Mouse (Mus musculus) stomach, embryonic 14.5 days (tissue): ENCODE results near the gene Gm14862. TPM values are rescaled to one million over a fixed set of nuclear protein-coding genes. Genes with fewer than 3 reads are reported as not detected.
"Not testable (repeated sequence)": the region's sequence is repeated elsewhere in the genome, so short reads cannot be mapped to it uniquely, and the experiment has no call there.

Experiments used
- ATAC-seq: fragments of 200-750 bp; cut with Nextera tagmentation; 2 replicates; pipeline ENCODE4 v1.8.0; 2017; ENCODE audit warnings: low read depth, moderate TSS enrichment; ENCODE audit not compliant: insufficient number of reproducible peaks, insufficient read depth, low FRiP score
- H3K27ac ChIP-seq: fragments of 300-500 bp; sonication (generic); 2 replicates; pipeline ENCODE4 v1.5.1; 2014; ENCODE audit warnings: mild to moderate bottlenecking, low read length, moderate library complexity, mixed read lengths
- H3K27me3 ChIP-seq: fragments of 300-500 bp; sonication (generic); 2 replicates; pipeline ENCODE4 v1.6.1; 2014; ENCODE audit warnings: low read length, control low read depth, mixed read lengths; ENCODE audit not compliant: control insufficient read depth, insufficient read depth
- H3K36me3 ChIP-seq: fragments of 300-500 bp; sonication (generic); 2 replicates; pipeline ENCODE4 v1.6.1; 2014; ENCODE audit warnings: mild to moderate bottlenecking, control low read depth, low read length, moderate library complexity, mixed read lengths; ENCODE audit not compliant: control insufficient read depth, insufficient read depth
- H3K4me1 ChIP-seq: fragments of 300-500 bp; sonication (generic); 2 replicates; pipeline ENCODE4 v1.6.1; 2014; ENCODE audit warnings: low read length, control low read depth, mixed read lengths; ENCODE audit not compliant: control insufficient read depth, insufficient read depth
- H3K4me2 ChIP-seq: fragments of 300-500 bp; sonication (generic); replicated peaks from 2 replicates; pipeline ENCODE4 v1.6.1; 2014; ENCODE audit warnings: low read depth, low read length, control low read depth
- H3K4me3 ChIP-seq: fragments of 300-500 bp; sonication (generic); 2 replicates; pipeline ENCODE4 v1.5.1; 2014; ENCODE audit warnings: low read depth, low read length, control low read depth
- H3K9ac ChIP-seq: fragments of 300-500 bp; sonication (generic); replicated peaks from 2 replicates; pipeline ENCODE4 v1.6.1; 2014; ENCODE audit warnings: low read depth, mild to moderate bottlenecking, control low read depth, low read length, moderate library complexity, mixed read lengths
- H3K9me3 ChIP-seq: fragments of 300-500 bp; sonication (generic); 2 replicates; pipeline ENCODE4 v1.6.1; 2016; ENCODE audit warnings: low read depth, low read length, control low read depth; ENCODE audit not compliant: control insufficient read depth
- WGBS: fragments of 180-500 bp; shearing (Covaris S2); extraction: QIAGEN DNeasy Blood & Tissue Kit; methylation state at CpG from one replicate; pipeline ENCODE4 v1.1.7; 2014; 5-methylcytosine and 5-hydroxymethylcytosine counted together
- polyA plus RNA-seq: library from polyadenylated mRNA; unstranded; fragments of >200 nt; fragmentation: Nextera tagmentation; extraction: Ambion mirVana; gene quantifications from 2 replicates; pipeline ENCODE4 v1.2.1, GENCODE M21; 2014

Gene Gm14862
- not detected in 2 replicates for polyA plus RNA-seq

- no peaks in the 10 kb centered on the region for H3K27me3 ChIP-seq
- H3K4me2 ChIP-seq = no peak within 1 kb of the TSS
- no peak within 1 kb of the TSS for H3K27ac ChIP-seq
- H3K9ac ChIP-seq = no peak within 1 kb of the TSS
- H3K4me3 ChIP-seq = no peak within 1 kb of the TSS
- ATAC-seq = no peak
- H3K4me1 ChIP-seq = no peaks in the 10 kb centered on the region
- no peaks in the 10 kb centered on the region for H3K9me3 ChIP-seq
- no peaks in the 10 kb centered on the region for H3K36me3 ChIP-seq
- 74% methylated on average over 5 of the region's 5 CpGs for WGBS
These were observed at the start of gene Gm14862 for GRCm38 (mm10) chrX:9256766-9257165. Gene Gm14862 (minus strand): TSS chrX:9256899.

DNA sequence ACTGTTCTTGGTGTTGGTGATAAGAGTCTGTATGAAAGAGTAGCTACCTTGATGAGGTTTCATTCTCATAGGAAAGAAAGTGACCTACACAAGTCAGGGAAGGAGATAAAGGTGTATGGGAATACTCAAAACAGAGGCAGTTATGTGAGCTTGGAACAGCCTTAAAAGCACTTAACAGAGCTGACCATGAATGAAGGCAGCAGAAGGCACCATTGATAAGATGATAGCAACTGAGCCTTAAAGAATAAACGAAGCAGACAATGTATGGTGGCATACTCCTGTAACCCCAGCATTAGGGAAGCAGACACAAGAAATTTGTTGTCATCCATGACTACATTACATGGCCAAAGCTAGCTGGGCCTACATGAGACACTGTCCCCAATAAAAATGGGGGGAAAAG lies 46.8 kb upstream of the Gm14862 start:
- no peak overlapping the region for H3K27ac ChIP-seq
- H3K4me3 ChIP-seq = no peak overlapping the region
- H3K36me3 ChIP-seq = no peaks in the 10 kb centered on the region
- no peaks in the 10 kb centered on the region for H3K27me3 ChIP-seq
- H3K9me3 ChIP-seq = no peaks in the 10 kb centered on the region
- H3K4me2 ChIP-seq = no peak overlapping the region
- no peak overlapping the region for H3K9ac ChIP-seq
- ATAC-seq = no peak
- 55% methylated on average over 1 of the region's 1 CpGs for WGBS
- no peaks in the 10 kb centered on the region for H3K4me1 ChIP-seq

GRCm38 (mm10) chrX:9302791-9303190 lies 46.1 kb upstream of the Gm14862 start:
- ATAC-seq = no peak
- Histone ChIP-seq H3K4me2 (no peak overlapping the region), H3K36me3 (no peaks in the 10 kb centered on the region), H3K9me3 (no peaks in the 10 kb centered on the region), H3K27me3 (no peaks in the 10 kb centered on the region), H3K9ac (no peak overlapping the region), H3K4me1 (no peaks in the 10 kb centered on the region), H3K27ac (no peak overlapping the region), H3K4me3 (no peak overlapping the region)
- 81% methylated on average over 5 of the region's 5 CpGs for WGBS

DNA sequence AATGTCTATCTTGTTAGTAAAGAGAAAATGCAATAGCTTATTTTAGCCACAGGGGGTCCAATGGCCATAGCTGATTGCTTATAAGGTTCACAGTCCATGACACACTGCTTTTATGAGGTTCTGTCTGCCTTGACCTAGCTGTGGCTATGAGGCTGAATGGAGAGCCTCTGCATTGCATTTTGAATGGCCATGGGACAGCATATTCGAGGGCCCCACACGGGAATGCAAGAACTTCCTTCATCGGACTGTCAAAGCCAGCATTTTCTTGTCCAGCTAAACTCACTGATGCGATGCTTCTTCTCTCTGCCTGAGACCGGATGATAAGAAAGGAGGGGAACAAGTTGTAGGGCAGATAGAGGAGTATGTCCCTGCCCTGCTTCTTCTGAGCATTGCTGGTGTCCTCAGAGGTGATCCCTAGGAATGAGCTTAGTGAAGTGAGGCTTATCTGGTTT lies 41.7 kb upstream of the Gm14862 start:
- 86% methylated on average over 5 of the region's 5 CpGs for WGBS

DNA sequence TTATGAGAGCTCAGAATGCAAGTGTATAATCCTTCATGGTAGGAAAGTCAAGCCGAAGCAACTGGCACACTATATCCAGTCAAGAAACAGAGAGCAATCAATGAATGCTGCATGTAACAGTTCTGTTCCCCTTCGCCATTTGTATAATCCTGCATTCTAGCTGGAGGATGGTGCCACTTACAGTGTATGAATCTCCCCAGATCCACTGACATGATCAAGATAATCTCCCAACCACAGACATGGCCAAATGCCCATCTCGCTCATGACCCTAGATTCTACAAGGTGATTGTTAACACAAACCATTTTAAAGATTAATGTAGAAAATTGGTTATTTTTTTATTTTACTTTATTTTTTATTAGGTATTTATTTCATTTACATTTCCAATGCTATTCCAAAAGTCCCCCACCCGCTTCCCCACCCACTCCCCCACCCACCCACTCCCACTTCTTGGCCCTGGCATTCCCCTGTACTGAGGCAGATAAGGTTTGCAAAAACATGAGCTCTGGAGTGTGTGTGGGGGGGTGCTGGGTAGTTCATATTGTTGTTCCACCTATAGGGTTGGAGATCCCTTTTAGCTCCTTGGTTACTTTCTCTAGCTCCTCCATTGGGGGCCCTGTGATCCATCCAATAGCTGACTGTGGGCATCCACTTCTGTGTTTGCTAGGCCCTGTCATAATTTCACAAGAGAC lies 36.6 kb upstream of the Gm14862 start:
- H3K9ac ChIP-seq, ATAC-seq, H3K4me1 ChIP-seq, H3K27ac ChIP-seq, H3K4me3 ChIP-seq, H3K9me3 ChIP-seq, H3K27me3 ChIP-seq, H3K4me2 ChIP-seq, H3K36me3 ChIP-seq: not testable (repeated sequence)
- WGBS = 86% methylated on average over 3 of the region's 4 CpGs

More for the DNA sequence above, 41.7 kb upstream of the Gm14862 start:
- no peak for ATAC-seq
- Histone ChIP-seq H3K27me3 (no peaks in the 10 kb centered on the region), H3K36me3 (no peaks in the 10 kb centered on the region), H3K4me2 (no peak overlapping the region), H3K4me1 (no peaks in the 10 kb centered on the region), H3K9ac (no peak overlapping the region), H3K4me3 (no peak overlapping the region), H3K9me3 (no peaks in the 10 kb centered on the region), H3K27ac (no peak overlapping the region)

GRCm38 (mm10) chrX:9283464-9283863 lies 26.8 kb upstream of the Gm14862 start, which contains the start of gene H2al1m:
Gene H2al1m (plus strand): TSS chrX:9283764.
- H3K27me3 ChIP-seq, ATAC-seq, H3K4me3 ChIP-seq, H3K4me1 ChIP-seq, H3K36me3 ChIP-seq, H3K4me2 ChIP-seq, H3K27ac ChIP-seq, H3K9ac ChIP-seq, H3K9me3 ChIP-seq: not testable (repeated sequence)
- no CpG with 5 or more reads among the region's 1 CpGs for WGBS

GRCm38 (mm10) chrX:9274321-9274720 lies 17.6 kb upstream of the Gm14862 start:
- H3K4me1 ChIP-seq = no peaks in the 10 kb centered on the region
- no peak overlapping the region for H3K4me3 ChIP-seq
- H3K9ac ChIP-seq = no peak overlapping the region
- no peaks in the 10 kb centered on the region for H3K36me3 ChIP-seq
- no peak overlapping the region for H3K27ac ChIP-seq
- WGBS = 74% methylated on average over 8 of the region's 8 CpGs
- H3K27me3 ChIP-seq = no peaks in the 10 kb centered on the region
- no peaks in the 10 kb centered on the region for H3K9me3 ChIP-seq
- no peak for ATAC-seq
- H3K4me2 ChIP-seq = no peak overlapping the region

- no peaks in the 10 kb centered on the region for H3K36me3 ChIP-seq
- no peaks in the 10 kb centered on the region for H3K27me3 ChIP-seq
- peak overlapping the region; percentile 39 for H3K4me2 ChIP-seq
- no peaks in the 10 kb centered on the region for H3K4me1 ChIP-seq
- ATAC-seq = no peak
- 68% methylated on average over 12 of the region's 12 CpGs for WGBS
- peak overlapping the region; percentile 44; the same call in 1 of the 2 replicates for H3K4me3 ChIP-seq
- no peaks in the 10 kb centered on the region for H3K9me3 ChIP-seq
- H3K9ac ChIP-seq = no peak overlapping the region
- H3K27ac ChIP-seq = no peak overlapping the region
These were observed 16.8 kb upstream of the Gm14862 start for GRCm38 (mm10) chrX:9273377-9274002.
